Mouse (Mus musculus) G1E-ER4 (cell line): ENCODE results near the gene Prr5. TPM values are rescaled to one million over a fixed set of nuclear protein-coding genes. Genes with fewer than 3 reads are reported as not detected.

ENCODE experiments used
- GATA1 ChIP-seq: IDR thresholded peaks from one replicate; pipeline ENCODE4 v1.8.0; 2012; ENCODE audit warnings: low read length, inconsistent platforms
- polyA plus RNA-seq: library from polyadenylated mRNA; stranded (reverse); fragments of >175 nt; gene quantifications from 2 replicates; pipeline ENCODE4 v1.2.3, GENCODE M21; 2012

Gene Prr5
- polyA plus RNA-seq, 1 experiment = not detected

DNA sequence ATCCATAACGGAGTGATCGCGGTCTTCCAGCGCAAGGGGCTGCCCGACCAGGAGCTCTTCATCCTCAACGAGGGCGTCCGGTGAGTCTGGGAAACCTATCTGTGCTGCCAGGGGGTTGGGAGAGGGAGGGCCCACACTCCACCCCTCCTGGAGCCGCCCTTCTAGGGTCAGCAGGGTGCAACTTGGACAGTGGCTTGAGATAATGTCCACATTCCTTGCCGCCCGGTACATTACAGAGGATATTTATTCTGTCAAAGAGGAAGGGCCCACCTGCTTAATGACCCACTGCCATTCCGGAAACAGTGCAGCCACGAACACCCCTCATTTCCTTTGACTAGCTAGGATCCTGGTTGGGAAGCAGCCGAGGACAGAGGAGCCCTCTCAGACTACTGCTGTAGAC is 18.5 kb downstream of the Prr5 start:
- no peak for TF ChIP-seq GATA1

DNA sequence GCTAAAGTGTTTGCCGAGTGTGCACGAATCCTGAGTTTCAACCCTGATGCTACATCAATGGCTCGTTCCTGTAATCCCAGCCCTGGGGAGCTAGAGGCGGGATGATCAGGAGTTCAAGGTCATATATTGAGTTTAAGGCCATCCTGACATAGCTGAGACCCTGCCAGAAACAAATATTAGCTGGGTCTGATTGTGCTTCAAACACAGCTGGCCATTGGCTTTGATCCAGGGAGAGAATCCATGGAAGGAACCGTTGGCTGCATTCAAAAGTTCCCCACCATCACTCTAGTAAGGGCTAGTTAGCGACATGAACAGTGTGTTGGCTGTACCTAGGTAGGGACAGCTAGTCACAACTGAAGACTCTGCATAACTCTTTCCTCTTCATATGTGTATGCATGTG is 19.9 kb downstream of the Prr5 start:
- TF ChIP-seq GATA1 = no peak

- no peak for TF ChIP-seq GATA1
Measured at GRCm38 (mm10) chr15:84691513-84691912, 22.1 kb downstream of the Prr5 start.

GRCm38 (mm10) chr15:84692645-84693044 is 23.2 kb downstream of the Prr5 start:
- no peak for TF ChIP-seq GATA1

DNA sequence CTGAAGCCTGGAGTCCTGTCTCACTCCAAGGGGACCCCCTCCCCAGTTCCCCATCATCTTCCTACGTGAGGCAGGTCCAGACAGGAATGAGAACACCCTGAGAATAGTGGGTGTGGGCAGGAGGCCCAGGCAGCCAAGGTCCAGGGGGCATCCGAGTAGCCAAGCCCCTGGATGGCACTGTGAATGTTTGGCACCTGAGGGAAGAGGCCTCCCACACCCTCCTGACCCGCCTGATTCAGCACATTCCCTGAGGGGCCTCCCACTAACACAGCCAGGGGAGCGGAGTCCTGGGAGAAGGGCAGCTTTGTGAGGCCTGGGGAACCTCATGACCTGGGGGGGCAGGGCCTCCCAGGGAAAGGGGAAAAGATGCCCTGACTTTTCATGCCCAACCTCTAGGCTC is 26.6 kb downstream of the Prr5 start:
- TF ChIP-seq GATA1 = no peak

GRCm38 (mm10) chr15:84697611-84698011 is 28.2 kb downstream of the Prr5 start:
- no peak for TF ChIP-seq GATA1

- no peak for TF ChIP-seq GATA1
Measured at GRCm38 (mm10) chr15:84698189-84698588, 28.8 kb downstream of the Prr5 start.

GRCm38 (mm10) chr15:84700147-84700794 is 30.9 kb downstream of the Prr5 start:
- TF ChIP-seq GATA1 = no peak

- no peak for TF ChIP-seq GATA1
Measured at GRCm38 (mm10) chr15:84701947-84702346, 32.5 kb downstream of the Prr5 start.

- TF ChIP-seq GATA1 = no peak
Measured at GRCm38 (mm10) chr15:84702391-84703345, 33.2 kb downstream of the Prr5 start.

DNA sequence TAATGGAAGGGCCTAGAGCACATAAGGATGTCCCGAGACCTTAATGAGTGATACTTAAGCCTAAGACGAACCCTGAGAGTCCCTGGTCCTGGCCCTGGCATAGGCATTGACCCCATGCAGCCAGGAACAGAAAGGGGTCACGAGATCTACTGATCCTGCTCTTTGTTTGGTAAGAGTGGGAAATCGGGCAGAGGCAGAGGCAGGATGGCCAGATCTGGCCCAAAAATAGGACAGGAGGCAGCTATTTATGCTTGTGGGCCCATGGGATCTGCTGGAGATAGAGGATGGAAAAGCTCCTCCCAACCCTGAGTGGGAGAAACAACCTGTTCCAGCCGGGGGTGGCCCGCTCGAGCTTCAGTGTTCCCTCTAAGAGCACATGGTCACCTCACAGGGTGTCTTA is 34.6 kb downstream of the Prr5 start:
- no peak for TF ChIP-seq GATA1

DNA sequence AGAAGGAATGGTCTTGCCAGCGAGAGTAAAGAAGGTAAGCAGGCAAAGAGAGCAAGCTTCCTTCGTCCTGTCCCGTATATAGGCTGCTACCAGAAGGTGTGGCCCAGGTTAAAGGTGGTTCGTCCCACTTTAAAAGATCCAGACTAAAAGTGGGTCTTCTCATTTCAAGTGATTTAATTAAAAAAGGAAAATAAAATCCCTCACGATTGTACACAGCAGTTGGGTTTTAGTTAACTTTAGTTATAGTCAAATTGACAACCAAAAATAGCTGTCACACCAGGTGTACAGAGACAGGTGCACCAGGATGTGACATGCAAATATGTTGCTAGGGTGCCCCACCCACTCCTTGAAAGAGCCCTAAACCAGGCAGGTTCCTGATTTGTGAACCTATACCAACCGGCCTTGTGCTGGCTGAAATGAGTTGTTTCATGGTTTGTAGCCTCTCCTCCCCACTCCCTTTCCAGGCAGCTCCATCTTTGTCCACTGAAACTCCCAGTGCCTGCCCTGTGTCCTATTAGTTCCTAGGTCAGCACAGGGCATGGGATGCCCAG is 36.0 kb downstream of the Prr5 start:
- no peak for TF ChIP-seq GATA1

- TF ChIP-seq GATA1 = no peak
Measured at GRCm38 (mm10) chr15:84706983-84707619, 37.7 kb downstream of the Prr5 start.

DNA sequence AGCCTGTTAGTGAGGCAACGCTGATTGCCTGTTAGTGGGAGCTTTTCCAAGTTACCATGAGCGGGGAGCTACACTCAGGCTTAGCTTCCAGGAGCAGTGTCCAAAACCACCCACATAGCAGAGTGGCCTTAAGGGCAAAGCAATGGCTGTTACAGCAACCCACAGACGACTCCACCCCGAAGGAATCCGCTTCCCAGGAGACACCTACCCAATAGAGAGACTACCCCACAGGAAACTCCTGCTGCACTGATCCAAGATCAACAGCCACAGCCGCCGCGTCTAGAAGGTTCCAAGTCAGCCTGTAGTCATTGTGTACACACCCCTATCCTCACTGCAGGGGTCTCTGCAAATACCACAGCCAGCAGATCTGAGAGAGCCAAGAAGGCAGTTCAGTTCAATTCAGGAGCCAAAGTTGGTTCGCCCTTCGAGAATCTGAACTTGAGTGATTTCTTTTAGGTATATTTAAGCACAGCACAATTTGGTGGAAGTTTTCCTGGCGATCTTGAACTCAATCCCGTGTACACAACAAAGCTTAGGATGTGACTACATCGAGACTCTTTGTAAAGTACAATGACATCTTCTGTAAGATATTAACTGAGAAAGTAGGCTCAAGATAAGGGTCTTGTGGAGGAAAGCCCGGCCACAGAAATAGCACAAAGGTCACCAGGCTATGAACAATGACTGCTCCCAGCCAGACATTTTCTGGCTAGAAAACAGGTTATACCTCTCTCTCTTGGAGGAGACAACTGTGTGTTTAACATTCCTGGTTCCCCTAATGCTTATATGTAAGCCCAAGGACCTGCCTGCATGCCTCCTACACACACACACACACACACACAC is 43.4 kb downstream of the Prr5 start:
- TF ChIP-seq GATA1 = no peak

DNA sequence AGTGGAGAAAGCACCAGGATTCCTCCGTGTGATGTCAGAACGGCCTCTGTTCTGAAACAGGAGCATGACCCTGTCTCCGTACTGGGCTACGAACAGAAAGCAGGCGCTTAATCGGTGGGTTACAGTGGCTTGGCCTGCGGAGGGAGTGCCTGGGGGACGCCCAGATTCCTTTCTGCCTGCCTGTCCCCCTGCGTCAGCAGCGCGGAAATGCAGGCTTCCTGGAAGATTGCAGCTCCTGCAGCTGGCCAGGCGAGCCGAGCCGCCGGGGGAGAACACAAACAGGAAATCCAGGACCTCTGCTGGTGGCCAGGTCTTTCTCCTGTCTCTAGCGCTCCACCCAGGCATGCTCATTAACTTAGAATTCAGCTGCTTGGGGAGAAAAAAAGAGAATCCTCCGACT is 45.3 kb downstream of the Prr5 start:
- TF ChIP-seq GATA1 = no peak
